Mouse (Mus musculus): Measurements from ENCODE around the gene Klf13. TPM values are rescaled to one million over a fixed set of nuclear protein-coding genes. Genes with fewer than 3 reads are reported as not detected.
A peak's percentile ranks its signal among the peaks of the same experiment; 100 is the strongest.

Klf13 gene
- polyA plus RNA-seq, 1 experiment: 88.4 TPM

DNA sequence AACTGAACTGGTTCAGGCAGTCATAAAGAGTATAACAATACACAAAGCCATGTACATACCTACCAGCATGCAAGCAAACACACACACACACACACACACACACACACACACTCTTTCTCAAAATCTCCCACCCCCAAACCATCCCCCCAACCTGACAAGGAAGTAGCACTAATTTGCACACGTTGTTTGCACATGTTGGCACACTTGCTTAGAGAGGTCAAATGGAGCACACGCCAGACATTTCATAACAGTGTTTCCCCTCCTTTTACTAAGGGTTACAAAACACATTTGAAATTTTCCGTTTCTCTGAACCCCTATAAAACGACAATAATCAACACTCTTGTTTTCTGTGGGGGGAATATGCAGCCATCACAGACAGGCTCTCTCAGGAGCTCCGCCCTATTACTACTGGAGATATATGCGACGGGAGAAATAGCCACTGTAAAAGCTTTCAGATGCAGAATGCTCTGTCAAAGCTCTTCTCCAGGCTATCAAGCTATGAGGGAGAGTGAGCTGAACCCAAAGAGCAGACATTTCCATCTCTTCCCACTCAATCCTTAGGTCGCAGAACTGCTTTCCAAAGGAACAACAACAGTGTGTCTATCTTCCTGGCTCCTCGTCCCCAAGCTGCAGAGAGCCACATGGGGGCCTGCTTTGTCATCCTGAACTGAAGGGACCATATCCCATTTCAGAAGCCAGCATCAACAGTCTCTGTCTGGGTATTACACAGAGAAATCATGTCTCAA is 34.9 kb downstream of the Klf13 start:
- no peak overlapping the region for H3K4me3 ChIP-seq (replicated peaks; ENCODE audit: extremely low read depth, low read depth, low read length)
- TF ChIP-seq POLR2A (IDR thresholded peaks at IDR 0.05; ENCODE audit: borderline replicate concordance, extremely low read depth, low read depth, low read length): no peak
- TF ChIP-seq CTCF (IDR thresholded peaks at IDR 0.05; ENCODE audit: insufficient read depth, low read length): no peak
- WGBS: 21% methylated on average over 9 of the region's 9 CpGs
- no peak for DNase-seq
- peaks cover 74% of the 10 kb centered on the region for H3K4me1 ChIP-seq (ENCODE audit: control insufficient read depth, insufficient read depth, low read length)

DNA sequence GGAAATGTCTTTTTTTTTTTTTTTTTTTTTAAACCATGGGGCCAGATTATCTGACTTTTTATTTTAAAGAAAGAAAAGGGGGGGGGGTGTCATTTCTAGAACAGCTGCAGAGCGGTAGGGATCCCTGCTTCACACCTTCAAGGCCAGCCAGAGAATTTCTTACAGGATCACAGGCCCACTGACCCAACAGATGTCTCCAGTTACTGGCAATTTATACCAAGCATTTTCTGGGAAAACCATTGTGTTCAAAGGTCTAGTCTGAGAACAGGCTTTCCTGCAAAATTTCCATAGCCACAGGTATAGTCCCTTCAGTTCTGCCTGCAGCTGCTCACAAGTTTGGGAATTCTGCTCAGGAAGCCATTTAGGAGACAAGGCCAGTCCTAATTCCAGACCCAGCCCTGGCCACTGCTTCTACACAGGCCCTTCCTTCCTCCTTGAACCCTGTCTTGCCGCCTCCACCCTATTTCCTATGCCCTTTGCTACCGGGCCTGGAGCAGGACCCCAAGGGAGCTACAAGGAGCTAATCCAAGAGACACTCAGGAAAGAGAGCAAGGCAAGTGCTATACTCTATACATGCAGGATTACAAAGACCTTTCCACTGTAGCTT is 36.0 kb downstream of the Klf13 start:
- 31% methylated on average over 3 of the region's 3 CpGs for WGBS
- no peak for TF ChIP-seq CTCF (IDR thresholded peaks at IDR 0.05; ENCODE audit: insufficient read depth, low read length)
- peaks cover 72% of the 10 kb centered on the region for H3K4me1 ChIP-seq (ENCODE audit: control insufficient read depth, insufficient read depth, low read length)
- no peak overlapping the region for H3K4me3 ChIP-seq (replicated peaks; ENCODE audit: extremely low read depth, low read depth, low read length)
- DNase-seq: no peak

DNA sequence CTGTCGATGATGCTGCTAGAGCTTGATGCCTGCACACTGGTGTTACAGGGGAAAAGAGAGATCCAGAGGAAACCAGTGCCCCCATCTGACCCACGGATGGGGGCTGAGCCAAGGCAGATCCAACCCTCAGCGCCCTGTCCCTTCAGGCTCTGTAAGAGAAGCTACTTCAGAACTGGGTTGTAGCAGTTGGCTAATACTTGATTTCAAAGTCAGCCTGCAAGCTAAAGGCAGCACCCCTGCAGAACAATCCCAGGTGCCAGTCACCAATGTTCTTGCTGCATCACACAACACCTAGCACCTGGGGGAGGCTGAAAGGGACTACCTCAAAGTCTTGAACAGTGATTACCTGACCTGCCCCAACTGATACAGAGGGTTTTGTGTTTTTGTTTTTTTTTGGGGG is 36.8 kb downstream of the Klf13 start:
- peak; percentile 10 for DNase-seq
- 56% methylated on average over 3 of the region's 3 CpGs for WGBS
- peaks cover 71% of the 10 kb centered on the region for H3K4me1 ChIP-seq (ENCODE audit: control insufficient read depth, insufficient read depth, low read length)

DNA sequence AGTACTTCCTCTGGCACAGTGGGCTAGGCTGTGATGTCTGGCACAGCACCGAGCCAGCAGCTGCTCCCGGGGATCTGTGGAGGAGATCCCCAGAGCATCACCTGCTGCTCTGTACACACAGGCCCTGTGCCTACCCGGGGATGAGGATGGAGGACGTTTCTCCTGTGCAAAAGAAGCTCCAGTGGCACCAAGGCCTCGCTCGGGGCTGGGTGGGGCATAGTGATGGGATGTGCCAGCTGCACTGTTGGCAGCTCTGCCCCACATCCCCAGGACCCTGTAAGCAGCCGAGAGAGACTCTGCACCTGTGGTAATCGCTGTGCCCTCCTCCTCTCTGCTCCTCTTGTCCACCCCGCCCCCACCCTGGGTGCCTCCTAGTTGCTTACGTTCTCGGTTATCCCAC is 37.4 kb downstream of the Klf13 start:
- H3K4me3 ChIP-seq (replicated peaks; ENCODE audit: extremely low read depth, low read depth, low read length): no peak overlapping the region
- DNase-seq: no peak
- TF ChIP-seq POLR2A (IDR thresholded peaks at IDR 0.05; ENCODE audit: borderline replicate concordance, extremely low read depth, low read depth, low read length) (no peak), CTCF (IDR thresholded peaks at IDR 0.05; ENCODE audit: insufficient read depth, low read length) (no peak)
- H3K4me1 ChIP-seq (ENCODE audit: control insufficient read depth, insufficient read depth, low read length): peaks cover 72% of the 10 kb centered on the region
- WGBS: 48% methylated on average over 11 of the region's 11 CpGs

More for the DNA sequence above, 36.8 kb downstream of the Klf13 start:
- no peak for TF ChIP-seq POLR2A (IDR thresholded peaks at IDR 0.05; ENCODE audit: borderline replicate concordance, extremely low read depth, low read depth, low read length)
- TF ChIP-seq CTCF (IDR thresholded peaks at IDR 0.05; ENCODE audit: insufficient read depth, low read length): no peak
- no peak overlapping the region for H3K4me3 ChIP-seq (replicated peaks; ENCODE audit: extremely low read depth, low read depth, low read length)

DNA sequence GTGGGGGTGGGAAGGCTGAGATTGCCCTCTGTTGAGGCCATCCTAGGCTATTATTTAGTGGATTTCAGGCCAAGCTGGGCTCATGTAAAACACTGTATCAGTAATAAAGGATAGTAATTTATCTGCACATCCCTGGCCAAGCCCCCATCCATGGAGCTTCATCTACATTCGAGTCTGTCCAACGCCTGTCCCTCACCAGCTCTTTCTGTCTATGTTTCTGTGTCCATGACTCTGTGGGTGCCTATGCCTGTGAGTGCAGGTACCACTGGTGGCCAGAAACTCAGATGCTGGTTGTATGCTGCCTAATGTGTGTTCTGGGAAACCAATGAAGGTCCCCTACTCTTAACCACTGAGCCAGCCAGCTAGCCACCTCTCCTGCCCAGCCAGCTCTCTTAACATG is 38.3 kb downstream of the Klf13 start:
- peaks cover 69% of the 10 kb centered on the region for H3K4me1 ChIP-seq (ENCODE audit: control insufficient read depth, insufficient read depth, low read length)
- TF ChIP-seq CTCF (IDR thresholded peaks at IDR 0.05; ENCODE audit: insufficient read depth, low read length): no peak
- no peak for TF ChIP-seq POLR2A (IDR thresholded peaks at IDR 0.05; ENCODE audit: borderline replicate concordance, extremely low read depth, low read depth, low read length)
- WGBS: 91% methylated on average over 2 of the region's 2 CpGs
- H3K4me3 ChIP-seq (replicated peaks; ENCODE audit: extremely low read depth, low read depth, low read length): no peak overlapping the region
- no peak for DNase-seq

DNA sequence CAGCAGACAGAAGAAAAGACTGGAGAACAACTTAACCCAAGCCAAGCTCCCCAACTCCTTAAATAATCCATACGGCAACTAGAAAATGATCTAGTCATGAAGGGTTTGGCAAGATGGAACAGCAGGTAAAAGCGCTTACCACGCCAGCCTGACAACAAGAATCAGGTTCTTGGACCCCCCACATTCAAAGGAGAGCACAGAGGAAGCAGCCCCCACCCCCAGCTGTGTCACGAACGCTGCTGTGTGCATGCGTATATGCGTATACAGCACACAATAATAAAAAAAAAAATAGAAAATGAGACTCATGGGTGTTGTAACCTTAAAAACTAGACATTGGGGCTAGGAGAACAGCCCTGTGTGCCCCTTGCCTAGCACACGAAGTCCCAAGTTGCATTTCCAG is 38.8 kb downstream of the Klf13 start:
- no peak for TF ChIP-seq CTCF (IDR thresholded peaks at IDR 0.05; ENCODE audit: insufficient read depth, low read length)
- no peak for TF ChIP-seq POLR2A (IDR thresholded peaks at IDR 0.05; ENCODE audit: borderline replicate concordance, extremely low read depth, low read depth, low read length)
- Histone ChIP-seq H3K4me3 (replicated peaks; ENCODE audit: extremely low read depth, low read depth, low read length) (no peak overlapping the region), H3K4me1 (ENCODE audit: control insufficient read depth, insufficient read depth, low read length) (peaks cover 67% of the 10 kb centered on the region)
- DNase-seq: no peak
- 90% methylated on average over 8 of the region's 8 CpGs for WGBS

DNA sequence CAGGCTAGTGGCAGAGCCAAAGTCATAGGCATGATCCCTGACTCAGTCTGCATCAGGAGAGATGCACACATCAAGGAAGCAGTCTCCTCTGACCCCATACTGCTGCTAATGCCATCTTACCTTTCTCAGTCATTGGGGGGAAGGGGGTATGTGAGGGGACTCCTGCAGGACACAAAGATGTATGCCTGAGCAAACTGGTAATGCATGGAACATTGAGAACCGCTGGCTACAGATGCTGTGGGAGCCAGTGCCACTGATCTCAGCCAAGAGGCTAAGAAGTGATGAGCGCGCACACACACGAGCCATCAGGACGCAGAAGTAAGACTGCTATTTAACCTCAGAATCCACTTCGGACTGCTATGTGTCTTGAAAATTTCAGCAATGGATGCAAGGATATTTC is 40.5 kb downstream of the Klf13 start:
- no peak for DNase-seq
- no peak overlapping the region for H3K4me3 ChIP-seq (replicated peaks; ENCODE audit: extremely low read depth, low read depth, low read length)
- WGBS: 84% methylated on average over 6 of the region's 6 CpGs
- H3K4me1 ChIP-seq (ENCODE audit: control insufficient read depth, insufficient read depth, low read length): peaks cover 54% of the 10 kb centered on the region
- TF ChIP-seq CTCF (IDR thresholded peaks at IDR 0.05; ENCODE audit: insufficient read depth, low read length): no peak
- TF ChIP-seq POLR2A (IDR thresholded peaks at IDR 0.05; ENCODE audit: borderline replicate concordance, extremely low read depth, low read depth, low read length): no peak

DNA sequence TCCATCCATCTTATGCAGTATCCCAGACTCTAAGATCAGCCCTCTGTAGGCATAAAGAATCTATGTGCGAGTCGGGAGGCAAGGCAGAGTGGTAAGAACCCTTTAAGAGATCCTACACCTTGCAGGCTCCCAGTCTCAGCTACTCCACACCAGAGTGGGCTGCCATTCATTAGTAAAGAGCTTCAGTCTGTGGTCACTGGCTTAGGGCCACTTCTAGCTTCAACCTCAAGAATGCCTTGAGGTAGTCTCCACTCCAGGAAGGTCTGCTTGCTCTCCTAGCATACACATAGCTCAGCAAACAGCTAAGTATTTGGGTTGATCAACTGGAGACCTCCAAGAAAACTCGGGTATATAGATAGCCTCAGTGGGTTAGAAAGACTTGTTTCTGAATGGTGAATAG is 41.1 kb downstream of the Klf13 start:
- DNase-seq: no peak
- TF ChIP-seq CTCF (IDR thresholded peaks at IDR 0.05; ENCODE audit: insufficient read depth, low read length) (no peak), POLR2A (IDR thresholded peaks at IDR 0.05; ENCODE audit: borderline replicate concordance, extremely low read depth, low read depth, low read length) (no peak)
- 36% methylated on average over 3 of the region's 3 CpGs for WGBS
- Histone ChIP-seq H3K4me1 (ENCODE audit: control insufficient read depth, insufficient read depth, low read length) (peaks cover 48% of the 10 kb centered on the region), H3K4me3 (replicated peaks; ENCODE audit: extremely low read depth, low read depth, low read length) (no peak overlapping the region)

DNA sequence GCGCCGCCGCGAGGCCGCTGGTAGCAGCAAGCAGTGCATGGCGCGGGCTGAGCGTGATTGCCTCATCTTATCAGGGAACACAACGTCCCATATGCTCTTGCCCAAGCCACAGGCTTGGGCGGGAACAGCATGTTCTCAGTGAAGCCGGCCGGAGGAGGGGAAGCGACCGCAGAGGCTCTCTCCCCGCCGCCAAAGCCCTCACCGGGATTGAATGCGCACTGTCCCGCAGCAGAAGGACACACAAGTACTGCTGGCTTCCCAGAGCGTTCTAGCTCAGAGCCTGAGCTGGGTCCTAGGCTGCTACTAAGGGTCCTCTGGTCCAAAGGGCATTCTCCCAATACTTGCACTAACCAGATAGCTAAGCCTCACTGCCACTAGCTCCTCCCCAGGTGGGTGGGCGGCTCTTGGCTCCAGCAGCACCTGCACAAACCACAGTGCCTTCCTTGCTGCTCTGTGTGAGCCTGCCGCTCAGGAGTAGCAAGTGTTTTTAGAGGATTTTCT is 41.7 kb downstream of the Klf13 start:
- peak; percentile 88 for DNase-seq
- TF ChIP-seq CTCF (IDR thresholded peaks at IDR 0.05; ENCODE audit: insufficient read depth, low read length) (peak; percentile 46; the same call in 1 of the 2 replicates), POLR2A (IDR thresholded peaks at IDR 0.05; ENCODE audit: borderline replicate concordance, extremely low read depth, low read depth, low read length) (peak; percentile 89)
- Histone ChIP-seq H3K4me3 (replicated peaks; ENCODE audit: extremely low read depth, low read depth, low read length) (peak overlapping the region; percentile 50), H3K4me1 (ENCODE audit: control insufficient read depth, insufficient read depth, low read length) (peaks cover 45% of the 10 kb centered on the region)
- WGBS: 2% methylated on average over 22 of the region's 22 CpGs

Data from lung, adult 2 months (tissue).